Mouse (Mus musculus) heart, adult 2 months (tissue): ENCODE measurements at regions not wholly inside any gene's neighbourhood (a gene's known extent, or its start where the extent isn't known, plus 50 kb on each side); places are given as distances from the start of the nearest gene placed in this dataset.

Experiments
- DNase-seq, 2 experiments: peaks; one replicate each; pipeline ENCODE4 v3.0.0; 2021
- H3K27ac ChIP-seq: fragments of 200-600 bp; 2 replicates; pipeline ENCODE4 v1.8.1; 2022
- H3K27me3 ChIP-seq: fragments of 200-500 bp; 2 replicates; pipeline ENCODE4 v1.6.1; 2012; ENCODE audit warnings: mild to moderate bottlenecking, low read length, inconsistent platforms, mixed read lengths; ENCODE audit not compliant: control insufficient read depth, insufficient read depth
- H3K36me3 ChIP-seq: fragments of 200-500 bp; 2 replicates; pipeline ENCODE4 v1.6.1; 2012; ENCODE audit warnings: low read length, inconsistent platforms; ENCODE audit not compliant: control insufficient read depth, insufficient read depth
- H3K4me1 ChIP-seq: fragments of 200-500 bp; 2 replicates; pipeline ENCODE4 v1.6.1; 2011; ENCODE audit warnings: low read length; ENCODE audit not compliant: control insufficient read depth, insufficient read depth
- H3K4me3 ChIP-seq: fragments of 200-600 bp; 2 replicates; pipeline ENCODE4 v1.8.1; 2022
- H3K79me2 ChIP-seq: fragments of 200-500 bp; replicated peaks from 2 replicates; pipeline ENCODE4 v1.6.1; 2012; ENCODE audit warnings: mild to moderate bottlenecking, inconsistent platforms, low read length, moderate library complexity, mixed read lengths; ENCODE audit not compliant: control insufficient read depth, insufficient read depth
- H3K9ac ChIP-seq: fragments of 200-500 bp; 2 replicates; pipeline ENCODE4 v1.6.1; 2012; ENCODE audit warnings: low read depth, mild to moderate bottlenecking, control low read depth, inconsistent platforms, low read length, mixed read lengths
- CTCF ChIP-seq: fragments of 200-600 bp; IDR thresholded peaks from 2 replicates; pipeline ENCODE4 v1.8.1; 2022; ENCODE audit warnings: antibody characterized with exemption, mild to moderate bottlenecking, moderate library complexity
- EP300 ChIP-seq: fragments of 200-500 bp; IDR thresholded peaks from 2 replicates; pipeline ENCODE4 v1.6.1; 2011; ENCODE audit warnings: low read depth, low read length, control low read depth; ENCODE audit not compliant: insufficient read depth
- POLR2A ChIP-seq: fragments of 200-500 bp; IDR thresholded peaks from 2 replicates; pipeline ENCODE4 v1.6.1; 2011; ENCODE audit warnings: mild to moderate bottlenecking, low read depth, low read length, control low read depth; ENCODE audit not compliant: insufficient read depth
- WGBS: fragments of 180-500 bp; shearing (Covaris S2); methylation state at CpG from one replicate; pipeline ENCODE4 v1.1.7; 2018; 5-methylcytosine and 5-hydroxymethylcytosine counted together
- intact Hi-C: fragments of 180-260 bp; cut with DNase I; formaldehyde crosslinking; loops from one replicate; pipeline ENCODE4 v1.15.1; 2025

- H3K27ac ChIP-seq = no peak overlapping the region
- H3K9ac ChIP-seq = no peak overlapping the region
- intact Hi-C loops = no loop called here
- no peaks in the 10 kb centered on the region for H3K27me3 ChIP-seq
- TF ChIP-seq POLR2A = no peak
- no peaks in the 10 kb centered on the region for H3K79me2 ChIP-seq
- 26% methylated on average over 7 of the region's 7 CpGs for WGBS
- no peak overlapping the region for H3K4me3 ChIP-seq
- H3K4me1 ChIP-seq = no peaks in the 10 kb centered on the region
- no peak for DNase-seq
- H3K36me3 ChIP-seq = no peaks in the 10 kb centered on the region
Observed at GRCm38 (mm10) chr14:104676810-104677209, 154.4 kb upstream of the Rnf219 start.

GRCm38 (mm10) chr14:104661696-104662095 is 139.3 kb upstream of the Rnf219 start:
- Histone ChIP-seq H3K9ac (no peak overlapping the region), H3K4me3 (no peak overlapping the region), H3K4me1 (no peaks in the 10 kb centered on the region), H3K27me3 (no peaks in the 10 kb centered on the region), H3K27ac (no peak overlapping the region), H3K79me2 (no peaks in the 10 kb centered on the region), H3K36me3 (no peaks in the 10 kb centered on the region)
- no peak for TF ChIP-seq CTCF
- TF ChIP-seq EP300 = no peak
- no peak for TF ChIP-seq POLR2A
- 62% methylated on average over 1 of the region's 1 CpGs for WGBS
- intact Hi-C loops = no loop called here
- no peak for DNase-seq

DNA sequence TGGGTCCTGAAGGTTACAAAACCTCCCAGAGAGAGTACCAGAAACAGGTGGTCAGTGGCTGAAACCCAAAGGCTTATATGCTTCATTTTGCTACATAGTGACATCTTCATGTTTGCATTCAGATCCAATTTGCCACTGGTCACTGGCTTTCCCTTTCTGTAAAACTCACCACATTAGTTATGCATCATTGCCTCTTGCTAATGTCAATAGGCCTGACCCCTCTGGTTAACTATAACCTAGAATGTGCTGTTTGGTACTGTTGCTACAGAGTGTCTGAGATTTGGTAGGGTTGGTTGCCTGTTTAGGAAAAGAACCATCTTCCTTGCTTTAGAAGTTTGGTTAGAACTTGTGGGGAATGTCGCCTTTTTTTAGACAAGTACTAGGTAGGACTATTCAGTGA is 136.3 kb upstream of the Rnf219 start:
- intact Hi-C loops = no loop called here
- Histone ChIP-seq H3K4me1 (no peaks in the 10 kb centered on the region), H3K79me2 (no peaks in the 10 kb centered on the region), H3K9ac (no peak overlapping the region), H3K27me3 (no peaks in the 10 kb centered on the region), H3K36me3 (no peaks in the 10 kb centered on the region), H3K4me3 (no peak overlapping the region), H3K27ac (no peak overlapping the region)
- 77% methylated on average over 1 of the region's 1 CpGs for whole genome bisulfite sequencing
- DNase-seq = no peak
- no peak for TF ChIP-seq POLR2A
- no peak for TF ChIP-seq CTCF
- no peak for TF ChIP-seq EP300

DNA sequence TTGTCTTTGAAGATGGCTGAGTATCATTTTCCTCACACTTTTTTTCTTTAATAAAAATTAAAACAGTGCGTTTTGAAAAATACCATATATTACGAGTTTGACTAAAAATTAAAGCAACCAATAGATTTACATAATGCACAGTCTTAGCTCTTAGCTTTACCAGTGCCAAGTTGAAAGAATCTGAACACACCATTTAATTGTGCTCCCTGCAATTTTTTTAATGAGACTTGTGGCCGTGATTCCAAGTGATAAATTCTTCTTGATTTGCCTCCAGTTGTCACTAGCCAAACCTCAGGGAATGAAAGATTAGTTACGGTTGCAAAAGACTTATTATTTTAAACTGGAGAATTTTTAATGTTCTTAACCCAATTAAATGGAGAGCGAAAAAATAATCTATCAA is 127.5 kb upstream of the Rnf219 start:
- Histone ChIP-seq H3K27ac (no peak overlapping the region), H3K27me3 (no peaks in the 10 kb centered on the region), H3K4me1 (no peaks in the 10 kb centered on the region), H3K36me3 (no peaks in the 10 kb centered on the region), H3K9ac (no peak overlapping the region), H3K4me3 (no peak overlapping the region), H3K79me2 (no peaks in the 10 kb centered on the region)
- intact Hi-C loops = no loop called here
- DNase-seq = no peak
- no peak for TF ChIP-seq EP300
- TF ChIP-seq POLR2A = no peak
- no peak for TF ChIP-seq CTCF
- 80% methylated on average over 5 of the region's 5 CpGs for WGBS

DNA sequence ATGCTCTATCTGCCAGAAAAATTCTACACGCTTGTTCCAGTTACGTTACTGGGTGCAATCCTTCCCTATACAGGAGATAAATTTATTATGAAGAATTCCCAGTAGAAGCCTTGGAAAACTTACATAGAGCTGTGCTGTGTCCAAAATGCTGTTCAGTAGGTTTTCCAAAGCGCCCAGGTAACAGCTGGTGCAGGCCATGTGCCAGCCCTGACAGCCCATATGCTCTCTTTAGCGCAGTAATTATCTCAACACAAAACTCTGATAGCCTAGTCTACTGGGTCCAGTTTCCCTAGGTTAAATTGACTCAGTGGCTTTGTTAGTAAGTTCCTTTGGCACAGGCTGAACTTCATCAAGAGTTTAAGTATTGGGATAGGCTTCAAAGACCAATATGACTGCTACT is 122.2 kb upstream of the Rnf219 start:
- intact Hi-C loops = no loop called here
- H3K27me3 ChIP-seq = no peaks in the 10 kb centered on the region
- H3K4me1 ChIP-seq = no peaks in the 10 kb centered on the region
- no peak for TF ChIP-seq EP300
- no peak for TF ChIP-seq CTCF
- no peak for TF ChIP-seq POLR2A
- H3K36me3 ChIP-seq = no peaks in the 10 kb centered on the region
- no peaks in the 10 kb centered on the region for H3K79me2 ChIP-seq
- DNase-seq = no peak
- H3K27ac ChIP-seq = no peak overlapping the region
- no peak overlapping the region for H3K4me3 ChIP-seq
- no peak overlapping the region for H3K9ac ChIP-seq
- WGBS = 75% methylated on average over 4 of the region's 4 CpGs

GRCm38 (mm10) chr14:104642783-104643182 is 120.3 kb upstream of the Rnf219 start:
- TF ChIP-seq CTCF (no peak), POLR2A (no peak), EP300 (no peak)
- H3K4me1 ChIP-seq = no peaks in the 10 kb centered on the region
- intact Hi-C loops = no loop called here
- 24% methylated on average over 6 of the region's 6 CpGs for WGBS
- no peak overlapping the region for H3K9ac ChIP-seq
- H3K79me2 ChIP-seq = no peaks in the 10 kb centered on the region
- H3K4me3 ChIP-seq = no peak overlapping the region
- DNase-seq = no peak
- H3K36me3 ChIP-seq = no peaks in the 10 kb centered on the region
- no peak overlapping the region for H3K27ac ChIP-seq
- H3K27me3 ChIP-seq = no peaks in the 10 kb centered on the region
